Mouse (Mus musculus): ENCODE results near the gene Disp3.

DNA sequence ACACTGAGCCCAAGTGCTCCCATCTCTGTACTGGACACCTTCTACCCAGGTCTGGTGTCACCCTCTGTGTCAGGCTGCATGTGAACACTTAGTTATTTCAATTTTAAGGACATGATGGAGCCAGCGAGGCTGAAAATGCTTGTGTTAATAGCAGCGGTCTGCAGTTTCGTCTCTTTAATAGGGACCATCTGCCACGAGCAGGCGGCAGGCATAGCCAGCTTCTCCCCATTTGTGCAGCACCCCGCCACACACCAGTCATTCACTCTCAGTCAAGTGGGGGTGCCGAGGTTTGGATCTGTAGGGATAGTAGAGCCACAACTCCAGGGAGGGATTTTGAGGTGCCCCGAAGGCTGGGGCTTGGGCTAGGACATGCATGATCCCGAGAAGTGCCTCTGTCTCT is 47.4 kb downstream of the Disp3 start:
- no peak for TF ChIP-seq EP300 (IDR thresholded peaks at IDR 0.05)
- TF ChIP-seq CTCF (IDR thresholded peaks at IDR 0.05), result no peak
